Mouse (Mus musculus) heart, adult 2 months (tissue): Measurements from ENCODE around the gene Gm20388. TPM values are rescaled to one million over a fixed set of nuclear protein-coding genes. Genes with fewer than 3 reads are reported as not detected.

Experiments
- DNase-seq, 2 experiments: peaks; one replicate each; pipeline ENCODE4 v3.0.0; 2021
- H3K27ac ChIP-seq: fragments of 200-600 bp; 2 replicates; pipeline ENCODE4 v1.8.1; 2022
- H3K27me3 ChIP-seq: fragments of 200-500 bp; 2 replicates; pipeline ENCODE4 v1.6.1; 2012; ENCODE audit warnings: mild to moderate bottlenecking, low read length, inconsistent platforms, mixed read lengths; ENCODE audit not compliant: control insufficient read depth, insufficient read depth
- H3K36me3 ChIP-seq: fragments of 200-500 bp; 2 replicates; pipeline ENCODE4 v1.6.1; 2012; ENCODE audit warnings: low read length, inconsistent platforms; ENCODE audit not compliant: control insufficient read depth, insufficient read depth
- H3K4me1 ChIP-seq: fragments of 200-500 bp; 2 replicates; pipeline ENCODE4 v1.6.1; 2011; ENCODE audit warnings: low read length; ENCODE audit not compliant: control insufficient read depth, insufficient read depth
- H3K4me3 ChIP-seq: fragments of 200-600 bp; 2 replicates; pipeline ENCODE4 v1.8.1; 2022
- H3K79me2 ChIP-seq: fragments of 200-500 bp; replicated peaks from 2 replicates; pipeline ENCODE4 v1.6.1; 2012; ENCODE audit warnings: mild to moderate bottlenecking, inconsistent platforms, low read length, moderate library complexity, mixed read lengths; ENCODE audit not compliant: control insufficient read depth, insufficient read depth
- H3K9ac ChIP-seq: fragments of 200-500 bp; 2 replicates; pipeline ENCODE4 v1.6.1; 2012; ENCODE audit warnings: low read depth, mild to moderate bottlenecking, control low read depth, inconsistent platforms, low read length, mixed read lengths
- CTCF ChIP-seq: fragments of 200-600 bp; IDR thresholded peaks from 2 replicates; pipeline ENCODE4 v1.8.1; 2022; ENCODE audit warnings: antibody characterized with exemption, mild to moderate bottlenecking, moderate library complexity
- EP300 ChIP-seq: fragments of 200-500 bp; IDR thresholded peaks from 2 replicates; pipeline ENCODE4 v1.6.1; 2011; ENCODE audit warnings: low read depth, low read length, control low read depth; ENCODE audit not compliant: insufficient read depth
- POLR2A ChIP-seq: fragments of 200-500 bp; IDR thresholded peaks from 2 replicates; pipeline ENCODE4 v1.6.1; 2011; ENCODE audit warnings: mild to moderate bottlenecking, low read depth, low read length, control low read depth; ENCODE audit not compliant: insufficient read depth
- WGBS: fragments of 180-500 bp; shearing (Covaris S2); methylation state at CpG from one replicate; pipeline ENCODE4 v1.1.7; 2018; 5-methylcytosine and 5-hydroxymethylcytosine counted together
- intact Hi-C: fragments of 180-260 bp; cut with DNase I; formaldehyde crosslinking; loops from one replicate; pipeline ENCODE4 v1.15.1; 2025
- polyA plus RNA-seq: library from polyadenylated mRNA; depleted of rRNA; stranded (reverse); fragments of >200 nt; gene quantifications from 2 replicates; pipeline ENCODE4 v1.2.3, GENCODE M21; 2012
- total RNA-seq, 2 experiments: library from RNA; stranded (reverse); gene quantifications; 2 replicates each; pipeline ENCODE4 v1.2.3; 2021

Gm20388 gene
- total and polyA plus RNA-seq, 3 experiments: 1.8 to 32.3 TPM; not detected in 1

GRCm38 (mm10) chr8:121943057-121943540, 2032.5 kb downstream of the Gm20388 start:
- TF ChIP-seq CTCF (no peak), EP300 (0 out of 2 replicates have a peak, but pooled peaks have one; percentile 18), POLR2A (0 out of 2 replicates have a peak, but pooled peaks have one; percentile 13)
- no peak for DNase-seq
- H3K79me2 ChIP-seq: no peaks in the 10 kb centered on the region
- peaks cover 2% of the 10 kb centered on the region for H3K4me1 ChIP-seq
- WGBS: 13% methylated on average over 2 of the region's 2 CpGs
- no peak overlapping the region for H3K9ac ChIP-seq
- intact Hi-C loops: no loop called here
- H3K27ac ChIP-seq: no peak overlapping the region
- no peaks in the 10 kb centered on the region for H3K36me3 ChIP-seq
- no peak overlapping the region for H3K4me3 ChIP-seq
- H3K27me3 ChIP-seq: no peaks in the 10 kb centered on the region

GRCm38 (mm10) chr8:121943716-121944115, 2033.1 kb downstream of the Gm20388 start:
- Histone ChIP-seq H3K79me2 (no peaks in the 10 kb centered on the region), H3K4me1 (peaks cover 8% of the 10 kb centered on the region), H3K27me3 (no peaks in the 10 kb centered on the region), H3K9ac (no peak overlapping the region), H3K36me3 (no peaks in the 10 kb centered on the region), H3K27ac (no peak overlapping the region), H3K4me3 (no peak overlapping the region)
- intact Hi-C loops: no loop called here
- DNase-seq: no peak
- 85% methylated on average over 8 of the region's 8 CpGs for WGBS
- TF ChIP-seq POLR2A (no peak), EP300 (no peak), CTCF (no peak)

GRCm38 (mm10) chr8:121944831-121945230, 2034.2 kb downstream of the Gm20388 start, which contains the start of gene Car5a:
Gene Car5a (minus strand): TSS chr8:121944904.
- intact Hi-C loops: no loop called here
- TF ChIP-seq POLR2A: no peak
- H3K4me1 ChIP-seq: peaks cover 10% of the 10 kb centered on the region

GRCm38 (mm10) chr8:121946351-121946750, 2035.7 kb downstream of the Gm20388 start:
- Histone ChIP-seq H3K4me3 (no peak overlapping the region), H3K9ac (no peak overlapping the region), H3K27me3 (no peaks in the 10 kb centered on the region), H3K36me3 (no peaks in the 10 kb centered on the region), H3K4me1 (peaks cover 10% of the 10 kb centered on the region), H3K27ac (no peak overlapping the region), H3K79me2 (no peaks in the 10 kb centered on the region)
- intact Hi-C loops: no loop called here
- no peak for DNase-seq
- 91% methylated on average over 7 of the region's 7 CpGs for WGBS
- TF ChIP-seq CTCF (no peak), POLR2A (no peak), EP300 (no peak)

More at GRCm38 (mm10) chr8:121944831-121945230, 2034.2 kb downstream of the Gm20388 start, which contains the start of gene Car5a:
- H3K4me3 ChIP-seq: no peak within 1 kb of the TSS
- H3K79me2 ChIP-seq: no peaks in the 10 kb centered on the region
- no peak within 1 kb of the TSS for H3K27ac ChIP-seq
- H3K9ac ChIP-seq: no peak within 1 kb of the TSS
- H3K27me3 ChIP-seq: no peaks in the 10 kb centered on the region
- no peaks in the 10 kb centered on the region for H3K36me3 ChIP-seq
- DNase-seq: no peak

- TF ChIP-seq EP300 (no peak), CTCF (no peak), POLR2A (no peak)
- 42% methylated on average over 19 of the region's 19 CpGs for WGBS
- Histone ChIP-seq H3K79me2 (no peaks in the 10 kb centered on the region), H3K4me1 (peaks cover 10% of the 10 kb centered on the region), H3K4me3 (peak overlapping the region; percentile 41), H3K9ac (peak overlapping the region; percentile 7; the same call in 1 of the 2 replicates), H3K27me3 (no peaks in the 10 kb centered on the region), H3K36me3 (no peaks in the 10 kb centered on the region), H3K27ac (peak overlapping the region; percentile 57)
- DNase-seq: no peak
- intact Hi-C loops: no loop called here
Observed at GRCm38 (mm10) chr8:121947047-121947752, 2036.6 kb downstream of the Gm20388 start.

- H3K4me3 ChIP-seq: peak overlapping the region; percentile 41
- no peaks in the 10 kb centered on the region for H3K36me3 ChIP-seq
- H3K27me3 ChIP-seq: no peaks in the 10 kb centered on the region
- TF ChIP-seq CTCF: no peak
- TF ChIP-seq POLR2A: peak; percentile 77
- 0 out of 2 replicates have a peak, but pooled peaks have one; percentile 21 for TF ChIP-seq EP300
- H3K79me2 ChIP-seq: no peaks in the 10 kb centered on the region
- peaks cover 10% of the 10 kb centered on the region for H3K4me1 ChIP-seq
- under 1% methylated on average over 18 of the region's 18 CpGs for WGBS
- H3K9ac ChIP-seq: peak overlapping the region; percentile 39
- DNase-seq: peak; percentile 91 to 92
- intact Hi-C loops: no loop called here
- H3K27ac ChIP-seq: peak overlapping the region; percentile 57
Observed at GRCm38 (mm10) chr8:121947753-121948141, 2037.1 kb downstream of the Gm20388 start.
